Mouse (Mus musculus): ENCODE results near the gene Hdac10.
A peak's percentile ranks its signal among the peaks of the same experiment; 100 is the strongest.

Gene Hdac10

GRCm38 (mm10) chr15:89123595-89123994, 4.9 kb downstream of the Hdac10 start:
- no peak for DNase-seq (ENCODE audit: low read depth)

GRCm38 (mm10) chr15:89122649-89123366, 5.7 kb downstream of the Hdac10 start, which contains the start of gene Tubgcp6:
Gene Tubgcp6, minus strand, starts transcription at chr15:89123112.
- DNase-seq (ENCODE audit: low read depth) = peak; percentile 93

- no peak for DNase-seq (ENCODE audit: low read depth)
Measured at GRCm38 (mm10) chr15:89118007-89118406, 10.5 kb downstream of the Hdac10 start.

GRCm38 (mm10) chr15:89110147-89110546, 18.4 kb downstream of the Hdac10 start:
- DNase-seq (ENCODE audit: low read depth) = no peak

GRCm38 (mm10) chr15:89106976-89107375, 21.5 kb downstream of the Hdac10 start:
- DNase-seq (ENCODE audit: low read depth) = no peak

GRCm38 (mm10) chr15:89106073-89106472, 22.4 kb downstream of the Hdac10 start:
- no peak for DNase-seq (ENCODE audit: low read depth)

- DNase-seq (ENCODE audit: low read depth) = no peak
Measured at GRCm38 (mm10) chr15:89104425-89104824, 24.1 kb downstream of the Hdac10 start.

GRCm38 (mm10) chr15:89103921-89104320, 24.6 kb downstream of the Hdac10 start:
- DNase-seq (ENCODE audit: low read depth) = no peak

GRCm38 (mm10) chr15:89102646-89103045, 25.9 kb downstream of the Hdac10 start:
- DNase-seq (ENCODE audit: low read depth) = no peak

- DNase-seq (ENCODE audit: low read depth) = no peak
Measured at GRCm38 (mm10) chr15:89100823-89101222, 27.7 kb downstream of the Hdac10 start.

- DNase-seq (ENCODE audit: low read depth) = no peak
Measured at GRCm38 (mm10) chr15:89098616-89099015, 29.9 kb downstream of the Hdac10 start.

- no peak for DNase-seq (ENCODE audit: low read depth)
Measured at GRCm38 (mm10) chr15:89097450-89097849, 31.1 kb downstream of the Hdac10 start.

GRCm38 (mm10) chr15:89092181-89092580, 36.3 kb downstream of the Hdac10 start:
- no peak for DNase-seq (ENCODE audit: low read depth)

GRCm38 (mm10) chr15:89090662-89091061, 37.8 kb downstream of the Hdac10 start:
- no peak for DNase-seq (ENCODE audit: low read depth)

- DNase-seq (ENCODE audit: low read depth) = no peak
Measured at GRCm38 (mm10) chr15:89089248-89090051, 39.0 kb downstream of the Hdac10 start.

GRCm38 (mm10) chr15:89088607-89089247, 39.8 kb downstream of the Hdac10 start, which contains the start of gene Selenoo:
Gene Selenoo, plus strand, starts transcription at chr15:89089084.
- DNase-seq (ENCODE audit: low read depth) = peak; percentile 80

- no peak for DNase-seq (ENCODE audit: low read depth)
Measured at GRCm38 (mm10) chr15:89084826-89085225, 43.7 kb downstream of the Hdac10 start.

- no peak for DNase-seq (ENCODE audit: low read depth)
Measured at GRCm38 (mm10) chr15:89083906-89084305, 44.6 kb downstream of the Hdac10 start.

- peak; percentile 55 for DNase-seq (ENCODE audit: low read depth)
Measured at GRCm38 (mm10) chr15:89078208-89078836, 50.2 kb downstream of the Hdac10 start.

GRCm38 (mm10) chr15:89076156-89076731, 52.3 kb downstream of the Hdac10 start:
- no peak for DNase-seq (ENCODE audit: low read depth)

GRCm38 (mm10) chr15:89075478-89076147, 52.9 kb downstream of the Hdac10 start:
- DNase-seq (ENCODE audit: low read depth) = peak; percentile 74
